Mouse (Mus musculus) CH12.LX (cell line): ENCODE results near the gene Med8.

Experiments
- CTCF ChIP-seq, 2 experiments: IDR thresholded peaks in 1 of 2; conservative IDR thresholded peaks in 1 of 2; 2 replicates each; pipeline ENCODE4 v1.5.1; 2011 to 2012; ENCODE audit warnings: low read depth in 2 of 2, low read length in 2 of 2, improper control_type of control experiment in 1 of 2, inconsistent platforms in 1 of 2, mild to moderate bottlenecking in 1 of 2, moderate library complexity in 1 of 2
- HCFC1 ChIP-seq: IDR thresholded peaks from 2 replicates; pipeline ENCODE4 v1.6.1; 2012; ENCODE audit warnings: low read depth, mild to moderate bottlenecking, inconsistent platforms, low read length, improper control_type of control experiment

GRCm38 (mm10) chr4:118429215-118429895 lies 20.2 kb downstream of the Med8 start:
- TF ChIP-seq HCFC1 (no peak), CTCF (conservative IDR thresholded peaks at IDR 0.05 in 1 of 2, IDR thresholded peaks at IDR 0.05 in 1 of 2; ENCODE audit: low read depth in 2 of 2, low read length in 2 of 2) (no peak)
